Mouse (Mus musculus) kidney, adult 2 months (tissue): ENCODE measurements around the gene Dtwd1. TPM values are rescaled to one million over a fixed set of nuclear protein-coding genes. Genes with fewer than 3 reads are reported as not detected.

ENCODE experiments used
- DNase-seq: peaks from one replicate; pipeline ENCODE4 v3.0.0; 2021
- H3K27ac ChIP-seq: fragments of 200-500 bp; 2 replicates; pipeline ENCODE4 v1.5.1; 2012; ENCODE audit warnings: low read depth, low read length, control low read depth, inconsistent platforms; ENCODE audit not compliant: insufficient read depth
- H3K27me3 ChIP-seq: fragments of 200-500 bp; replicated peaks from 2 replicates; pipeline ENCODE4 v1.6.1; 2012; ENCODE audit warnings: mild to moderate bottlenecking, moderate library complexity, low read length, inconsistent platforms; ENCODE audit not compliant: control insufficient read depth, insufficient read depth
- H3K36me3 ChIP-seq: fragments of 200-500 bp; 2 replicates; pipeline ENCODE4 v1.6.1; 2012; ENCODE audit warnings: mild to moderate bottlenecking, moderate library complexity, low read length, inconsistent platforms; ENCODE audit not compliant: control insufficient read depth, insufficient read depth
- H3K4me1 ChIP-seq: fragments of 200-500 bp; 2 replicates; pipeline ENCODE4 v1.6.1; 2011; ENCODE audit warnings: low read length; ENCODE audit not compliant: control insufficient read depth, insufficient read depth
- H3K4me3 ChIP-seq: fragments of 200-500 bp; 2 replicates; pipeline ENCODE4 v1.5.1; 2011; ENCODE audit warnings: mild to moderate bottlenecking, low read depth, low read length, control low read depth; ENCODE audit not compliant: insufficient read depth
- CTCF ChIP-seq: fragments of 200-500 bp; conservative IDR thresholded peaks from 2 replicates; pipeline ENCODE4 v1.5.1; 2011; ENCODE audit warnings: low read depth, mild to moderate bottlenecking, control low read depth, low read length, moderate library complexity, mixed read lengths; ENCODE audit not compliant: insufficient read depth, insufficient read length
- POLR2A ChIP-seq: fragments of 200-500 bp; IDR thresholded peaks from one replicate; pipeline ENCODE4 v1.6.1; 2011; ENCODE audit warnings: low read depth, low read length, control low read depth
- WGBS: fragments of 180-500 bp; shearing (Covaris S2); methylation state at CpG from one replicate; pipeline ENCODE4 v1.1.7; 2018; 5-methylcytosine and 5-hydroxymethylcytosine counted together
- polyA plus RNA-seq: library from polyadenylated mRNA; depleted of rRNA; stranded (reverse); fragments of >200 nt; gene quantifications from 2 replicates; pipeline ENCODE4 v1.2.3, GENCODE M21; 2012; rRNA removed

The Dtwd1 gene
- polyA plus RNA-seq, result 3.6 and 4.9 TPM in 2 replicates

DNA sequence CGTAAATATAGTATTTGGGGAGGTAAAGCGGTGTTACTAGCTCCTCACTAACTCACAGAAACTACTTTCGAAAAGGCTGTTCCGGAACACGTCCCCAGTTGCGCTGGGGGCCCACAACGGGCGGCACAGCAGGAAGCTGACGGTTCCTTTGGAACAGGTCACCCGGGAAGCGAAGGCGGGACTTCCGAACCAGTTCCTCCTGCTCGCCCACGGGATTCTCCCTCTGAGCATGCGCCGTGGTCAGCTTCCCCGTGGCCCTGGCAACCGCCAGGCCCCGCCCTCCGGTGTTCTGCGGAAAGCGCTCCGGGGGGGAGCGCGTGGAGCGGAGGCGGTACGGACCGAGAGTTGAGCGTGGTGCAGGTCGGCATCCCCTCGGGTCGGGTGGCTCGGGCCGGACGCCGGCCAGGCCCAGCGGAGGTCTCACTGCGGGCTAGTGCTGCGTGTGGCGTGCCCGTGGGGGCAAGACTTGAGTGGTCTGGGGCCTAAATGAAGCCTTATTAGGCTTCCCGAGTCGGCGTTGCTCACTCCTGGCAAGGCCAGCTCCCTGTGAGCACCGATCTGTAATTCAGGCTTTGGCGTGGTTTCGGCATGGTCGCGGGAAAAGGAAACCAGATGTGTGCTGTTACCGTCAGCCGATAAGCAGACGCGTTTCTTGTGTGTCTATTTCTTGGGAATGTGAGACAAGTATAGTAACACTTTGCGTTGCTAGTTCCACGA, at the start of gene Dtwd1, which contains the start of gene Fam227b:
TSS of gene Dtwd1 (plus strand) at position 287 of the 717 bp plus-strand sequence.
TSS of gene Fam227b (minus strand) at position 150 of the 717 bp plus-strand sequence.
- Histone ChIP-seq H3K36me3 (no peaks in the 10 kb centered on the region), H3K4me1 (no peaks in the 10 kb centered on the region), H3K27ac (peak within 1 kb of the TSS; percentile 72), H3K4me3 (peak within 1 kb of the TSS; percentile 90), H3K27me3 (peaks cover 2% of the 10 kb centered on the region)
- under 1% methylated on average over 57 of the region's 57 CpGs for WGBS
- peak; percentile 98 for DNase-seq
- TF ChIP-seq CTCF (no peak), POLR2A (peak; percentile 43)

DNA sequence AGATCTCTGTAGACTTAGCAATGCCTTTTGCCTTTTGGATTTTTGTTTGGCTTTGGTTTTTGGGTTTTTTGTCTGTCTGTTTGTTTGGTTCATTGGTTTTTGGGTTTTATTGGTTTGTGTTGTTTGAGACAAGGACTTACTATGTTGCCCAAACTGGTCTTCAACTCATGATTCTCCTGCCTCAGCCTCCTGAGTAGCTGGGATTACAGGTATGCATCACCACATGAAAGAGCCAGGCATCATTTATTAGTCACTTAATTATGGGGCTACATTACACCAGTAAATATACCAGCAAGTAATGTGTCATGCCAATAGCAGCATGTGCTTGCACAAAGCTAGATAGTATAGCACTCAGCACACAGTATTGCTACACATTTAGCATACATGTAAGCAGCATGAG, 4.2 kb upstream of the Dtwd1 start:
- peaks cover 2% of the 10 kb centered on the region for H3K27me3 ChIP-seq
- no peak for DNase-seq
- H3K4me3 ChIP-seq, result no peak overlapping the region
- TF ChIP-seq CTCF (no peak), POLR2A (no peak)
- H3K36me3 ChIP-seq, result no peaks in the 10 kb centered on the region
- no peak overlapping the region for H3K27ac ChIP-seq
- H3K4me1 ChIP-seq, result no peaks in the 10 kb centered on the region

DNA sequence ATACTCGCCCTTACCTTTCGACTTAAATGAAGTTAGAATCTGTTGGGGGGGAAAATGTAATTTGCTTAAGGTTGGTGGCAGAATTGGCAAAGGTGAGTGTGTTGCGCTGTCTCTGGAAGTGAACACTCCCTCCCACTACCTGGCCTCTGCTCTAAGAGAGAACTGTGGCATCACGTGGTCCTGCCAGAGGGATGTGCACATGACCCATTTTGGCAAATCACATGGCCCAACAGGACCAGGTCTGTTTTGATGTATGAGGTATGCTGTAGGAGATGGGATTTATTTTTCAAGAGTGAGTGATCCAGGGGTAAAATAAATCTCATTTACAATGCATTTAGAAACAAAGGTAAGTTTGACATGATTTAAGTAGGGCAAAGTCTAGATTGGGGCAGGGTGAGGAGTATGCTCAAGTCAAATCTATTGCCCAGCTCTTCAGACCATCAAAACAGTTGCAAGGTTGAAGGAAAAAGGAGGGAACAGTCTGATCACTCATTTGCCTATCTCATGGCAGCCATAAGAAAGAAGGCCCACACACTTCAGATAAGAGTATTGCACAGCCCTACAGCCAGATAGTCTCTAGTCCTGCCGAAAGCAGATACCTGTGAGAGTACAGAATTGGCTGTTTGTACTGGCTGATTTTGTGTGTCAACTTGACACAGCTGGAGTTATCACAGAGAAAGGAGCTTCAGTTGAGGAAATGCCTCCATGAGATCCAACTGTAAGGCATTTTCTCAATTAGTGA, 13.5 kb downstream of the Dtwd1 start:
- Histone ChIP-seq H3K36me3 (no peaks in the 10 kb centered on the region; the same call in 1 of the 2 replicates), H3K27ac (no peak overlapping the region), H3K27me3 (no peaks in the 10 kb centered on the region), H3K4me1 (no peaks in the 10 kb centered on the region), H3K4me3 (no peak overlapping the region)
- 96% methylated on average over 5 of the region's 5 CpGs for WGBS
- TF ChIP-seq CTCF (no peak), POLR2A (no peak)
- no peak for DNase-seq

DNA sequence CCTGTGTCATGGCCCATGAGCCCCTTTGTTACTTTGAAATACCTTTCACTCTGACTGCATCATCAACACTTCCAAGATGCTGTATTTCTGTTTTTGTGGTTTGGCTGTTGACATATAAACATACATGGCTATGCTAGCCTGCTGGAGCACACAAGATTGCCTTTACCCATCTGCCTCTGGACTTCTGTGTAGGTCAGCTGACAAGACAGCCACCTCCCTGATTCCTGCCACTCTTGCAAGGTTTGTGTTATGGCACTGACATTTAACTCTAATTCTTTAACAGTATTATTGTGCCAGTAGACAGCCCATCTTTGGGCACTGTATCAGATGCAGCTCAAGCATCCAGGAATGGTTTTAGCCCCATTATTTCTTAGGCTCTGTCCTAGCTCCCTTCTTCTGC, 14.4 kb downstream of the Dtwd1 start:
- Histone ChIP-seq H3K4me1 (no peaks in the 10 kb centered on the region), H3K4me3 (no peak overlapping the region), H3K36me3 (no peaks in the 10 kb centered on the region; the same call in 1 of the 2 replicates), H3K27me3 (no peaks in the 10 kb centered on the region), H3K27ac (no peak overlapping the region)
- TF ChIP-seq CTCF (no peak), POLR2A (no peak)
- DNase-seq, result no peak

DNA sequence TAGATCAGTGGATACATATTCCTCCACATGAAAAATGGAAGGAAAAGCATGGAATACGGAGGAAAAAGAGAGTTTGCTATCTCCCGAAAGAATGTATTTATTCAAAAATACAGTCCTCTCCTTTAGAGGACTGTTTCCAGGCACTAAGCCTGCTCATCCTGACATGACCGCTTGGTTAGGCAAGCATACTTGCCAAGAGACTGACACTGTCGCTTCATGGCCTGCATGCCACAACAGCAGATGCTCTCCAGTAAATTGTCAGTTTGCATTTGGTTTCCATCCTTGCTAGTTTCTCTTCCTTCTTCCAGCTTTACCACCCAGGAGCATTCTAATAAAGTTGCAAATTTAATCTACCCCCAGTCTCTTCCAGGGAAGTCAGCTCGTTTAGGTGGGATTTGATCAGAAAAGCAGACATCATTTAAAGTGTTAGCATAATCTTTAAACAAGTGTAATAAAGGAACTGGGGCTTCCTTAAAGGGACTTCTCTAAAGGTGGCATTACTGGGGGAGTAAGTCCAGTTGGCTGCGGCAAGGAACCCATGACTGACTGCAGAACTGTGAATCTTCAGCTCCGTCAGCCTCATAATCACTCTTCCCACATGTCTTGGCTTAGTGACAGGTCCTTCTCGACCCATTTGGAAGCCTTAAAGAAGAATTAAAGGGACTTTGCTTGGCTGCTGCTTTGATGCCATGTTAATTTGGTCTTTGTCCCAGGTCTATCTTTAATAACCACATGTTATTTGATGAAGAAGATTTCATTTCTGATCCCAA, 15.1 kb downstream of the Dtwd1 start:
- DNase-seq, result no peak
- TF ChIP-seq CTCF (no peak), POLR2A (no peak)
- Histone ChIP-seq H3K27me3 (no peaks in the 10 kb centered on the region), H3K36me3 (no peaks in the 10 kb centered on the region; the same call in 1 of the 2 replicates), H3K4me1 (no peaks in the 10 kb centered on the region), H3K27ac (no peak overlapping the region), H3K4me3 (no peak overlapping the region)
- WGBS, result 85% methylated on average over 8 of the region's 8 CpGs

DNA sequence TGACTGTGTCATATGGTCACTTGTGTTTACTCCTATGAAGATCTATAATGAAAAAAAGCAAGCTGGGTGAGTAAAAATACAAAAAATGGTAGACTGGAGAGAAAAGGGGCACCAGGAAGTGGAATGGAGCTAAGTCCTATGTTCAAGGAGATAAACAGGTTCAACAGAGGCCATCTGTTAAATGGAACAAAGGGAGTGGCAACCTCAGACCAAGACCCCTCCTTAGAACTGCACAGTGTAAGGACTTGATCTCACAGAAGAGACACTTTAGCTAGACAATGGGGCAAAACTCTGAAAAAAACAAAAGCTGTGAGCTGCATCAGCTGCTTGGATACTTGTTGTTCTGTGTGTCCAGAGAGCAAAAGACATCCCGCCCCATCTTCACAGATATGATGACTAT, 19.5 kb downstream of the Dtwd1 start:
- DNase-seq, result no peak
- no peaks in the 10 kb centered on the region for H3K4me1 ChIP-seq
- no peak overlapping the region for H3K4me3 ChIP-seq
- H3K36me3 ChIP-seq, result no peaks in the 10 kb centered on the region
- TF ChIP-seq CTCF, result no peak
- TF ChIP-seq POLR2A, result no peak
- H3K27ac ChIP-seq, result no peak overlapping the region
- 95% methylated on average over 1 of the region's 1 CpGs for WGBS
- no peaks in the 10 kb centered on the region for H3K27me3 ChIP-seq
